Mouse (Mus musculus) splenic B cell, adult 2 months (primary cell): Measurements from ENCODE around the gene Gm8994.
"Not testable (repeated sequence)": the region's sequence is repeated elsewhere in the genome, so short reads cannot be mapped to it uniquely, and the experiment has no call there.

Source experiments
- DNase-seq: peaks from one replicate; pipeline ENCODE4 v3.0.0-alpha.2; 2011; ENCODE audit warnings: low read depth, low spot score
- H3K27me3 ChIP-seq: 2 replicates; pipeline ENCODE4 v1.6.1; 2012; ENCODE audit warnings: mild to moderate bottlenecking, low read length, moderate library complexity, mixed read lengths; ENCODE audit not compliant: control insufficient read depth, poor library complexity, insufficient read depth, severe bottlenecking
- H3K36me3 ChIP-seq: 2 replicates; pipeline ENCODE4 v1.6.1; 2012; ENCODE audit warnings: mild to moderate bottlenecking, low read length, moderate library complexity, mixed read lengths; ENCODE audit not compliant: control insufficient read depth, poor library complexity, insufficient read depth, severe bottlenecking

Gm8994 gene

GRCm38 (mm10) chr6:136327239-136327638, at the start of gene Gm8994:
TSS of gene Gm8994 (plus strand) at chr6:136327539.
- H3K36me3 ChIP-seq, DNase-seq, H3K27me3 ChIP-seq: not testable (repeated sequence)

DNA sequence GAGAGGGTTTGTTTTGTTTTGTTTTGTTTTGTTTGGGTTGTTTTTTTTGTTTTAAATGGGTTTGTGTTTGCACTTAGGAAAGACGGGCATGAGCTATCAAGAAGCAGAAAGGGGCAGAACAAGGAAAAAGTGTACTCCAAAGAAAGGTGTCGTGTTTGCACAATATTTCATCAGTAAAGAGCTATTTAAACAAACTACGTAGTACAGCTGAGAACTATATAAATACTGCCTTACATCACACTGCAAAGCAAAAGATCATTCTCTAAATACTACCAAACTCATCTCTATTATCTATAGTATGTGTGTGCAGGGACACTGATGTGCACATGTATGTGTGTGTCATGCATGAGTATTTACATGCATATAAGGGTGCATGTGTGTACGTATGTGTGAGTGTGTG, 49.7 kb upstream of the Gm8994 start:
- Histone ChIP-seq H3K27me3 (no peaks in the 10 kb centered on the region), H3K36me3 (no peaks in the 10 kb centered on the region)
- no peak for DNase-seq

DNA sequence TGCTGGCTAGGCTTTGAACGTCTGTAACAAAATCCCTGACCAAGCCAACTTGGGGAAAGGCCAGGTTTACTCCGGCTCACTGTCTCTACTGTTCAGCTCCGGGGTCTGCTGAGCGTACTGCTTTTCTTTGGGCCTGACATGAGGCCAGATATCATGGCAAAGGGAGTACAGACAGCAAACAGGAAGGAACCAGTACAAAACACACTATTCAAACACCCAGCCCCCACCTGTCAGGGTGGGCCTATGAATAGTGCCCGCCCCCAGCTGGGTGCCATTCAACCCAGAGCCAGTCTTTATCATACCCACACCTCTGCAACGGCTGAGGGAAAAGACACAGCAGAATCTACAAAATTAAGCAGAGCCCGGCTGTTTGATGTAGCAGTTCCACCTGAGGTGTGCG, 42.8 kb upstream of the Gm8994 start:
- DNase-seq, result no peak
- Histone ChIP-seq H3K36me3 (no peaks in the 10 kb centered on the region), H3K27me3 (no peaks in the 10 kb centered on the region)

DNA sequence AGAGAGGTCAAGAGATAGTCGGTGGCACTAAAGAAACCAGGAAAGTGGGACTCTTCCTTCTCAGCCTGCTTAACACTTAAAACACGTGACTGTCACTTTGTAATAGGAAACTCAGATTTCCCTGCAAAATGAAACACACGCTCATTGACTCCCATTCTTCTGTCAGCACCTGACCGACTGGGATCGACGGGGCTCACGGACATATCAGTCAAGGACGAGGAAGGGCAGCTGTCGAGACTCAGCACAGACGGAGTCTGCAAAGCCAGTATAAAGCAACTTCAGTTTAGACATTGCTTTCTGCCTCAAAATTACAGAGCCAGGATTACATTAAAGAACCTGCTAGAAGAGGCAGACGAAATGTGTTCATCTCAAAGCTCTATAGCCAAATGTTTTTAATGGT, 41.2 kb upstream of the Gm8994 start:
- Histone ChIP-seq H3K36me3 (no peaks in the 10 kb centered on the region), H3K27me3 (no peaks in the 10 kb centered on the region)
- no peak for DNase-seq

DNA sequence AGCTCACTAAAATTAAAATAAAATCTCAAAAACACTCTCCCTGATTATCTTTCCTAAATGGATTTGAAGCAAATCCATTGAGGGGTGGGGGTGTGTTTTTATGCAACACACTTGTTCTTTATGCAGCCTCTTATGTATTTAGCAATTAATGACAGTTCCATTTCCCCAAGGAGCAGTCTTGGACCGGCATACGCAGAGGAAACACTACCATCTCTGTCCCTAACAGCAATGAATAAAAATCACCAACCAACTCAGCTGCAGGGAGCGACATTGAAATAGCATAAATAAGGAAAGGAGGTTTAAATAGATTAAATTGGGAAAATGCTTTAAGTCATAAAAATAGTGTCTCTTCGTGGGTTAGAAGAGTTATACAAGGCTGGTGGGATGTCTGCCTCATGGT, 40.8 kb upstream of the Gm8994 start:
- DNase-seq, result no peak
- H3K27me3 ChIP-seq, result no peaks in the 10 kb centered on the region
- H3K36me3 ChIP-seq, result no peaks in the 10 kb centered on the region

DNA sequence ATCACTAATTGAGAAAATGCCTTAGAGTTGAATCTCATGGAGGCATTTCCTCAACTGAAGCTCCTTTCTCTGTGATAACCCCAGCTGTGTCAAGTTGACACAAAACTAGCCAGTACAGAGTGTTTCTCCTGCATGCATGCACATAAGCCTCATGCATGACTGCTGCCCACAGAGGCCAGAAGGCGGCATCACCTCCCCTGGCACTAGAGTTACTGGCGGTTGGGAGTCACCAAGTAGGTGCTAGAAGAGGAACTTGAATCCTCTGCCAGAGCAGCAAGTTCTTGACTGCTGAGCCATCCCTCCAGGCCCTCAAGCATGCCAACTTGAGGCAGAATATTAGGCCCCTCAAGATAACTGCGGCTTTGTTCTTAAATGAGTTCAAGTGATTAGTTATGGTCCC, 35.9 kb upstream of the Gm8994 start:
- H3K36me3 ChIP-seq, result no peaks in the 10 kb centered on the region
- no peaks in the 10 kb centered on the region for H3K27me3 ChIP-seq
- DNase-seq, result no peak

GRCm38 (mm10) chr6:136291951-136292714, 35.2 kb upstream of the Gm8994 start:
- no peaks in the 10 kb centered on the region for H3K27me3 ChIP-seq
- DNase-seq, result no peak
- H3K36me3 ChIP-seq, result no peaks in the 10 kb centered on the region

DNA sequence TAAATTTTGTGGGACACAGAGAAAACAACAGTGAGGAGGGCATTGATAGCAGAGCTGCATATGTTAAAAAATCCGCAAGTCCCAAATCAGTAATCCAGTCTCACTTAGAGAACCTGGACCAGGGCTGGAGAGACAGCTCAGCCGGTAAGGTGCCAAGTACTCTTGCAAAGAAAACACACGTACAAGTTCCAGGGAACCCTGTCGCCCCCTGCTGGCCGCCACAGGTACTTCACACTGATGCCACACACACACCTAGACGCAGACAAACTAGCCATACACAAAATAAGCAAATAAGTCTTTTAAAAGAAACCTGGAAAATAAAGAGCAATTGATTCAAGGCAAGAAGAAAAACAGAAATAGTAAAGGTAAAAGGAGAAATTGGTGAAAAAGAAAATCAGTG, 33.6 kb upstream of the Gm8994 start:
- Histone ChIP-seq H3K36me3 (no peaks in the 10 kb centered on the region), H3K27me3 (no peaks in the 10 kb centered on the region)
- no peak for DNase-seq

- Histone ChIP-seq H3K36me3 (no peaks in the 10 kb centered on the region), H3K27me3 (no peaks in the 10 kb centered on the region)
- no peak for DNase-seq
Measured at GRCm38 (mm10) chr6:136295821-136296220, 31.5 kb upstream of the Gm8994 start.

DNA sequence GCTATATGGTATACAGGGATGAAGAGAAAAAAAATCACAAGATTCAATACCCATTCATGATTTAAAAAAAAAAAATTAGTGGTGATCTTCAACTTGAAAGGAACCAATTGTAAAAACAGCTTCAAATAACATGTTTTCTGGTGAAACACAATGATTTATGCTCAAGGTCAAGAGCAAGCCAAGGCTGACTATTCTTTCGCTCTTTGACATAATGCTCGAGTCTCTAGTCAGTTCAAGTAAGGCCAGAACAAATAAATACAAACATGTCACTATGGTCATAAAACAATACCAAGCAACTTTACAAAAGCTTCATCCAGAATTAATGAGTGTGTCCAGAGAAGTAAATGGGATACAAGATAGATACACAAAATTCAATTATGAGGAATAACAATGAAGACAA, 31.1 kb upstream of the Gm8994 start:
- no peaks in the 10 kb centered on the region for H3K27me3 ChIP-seq
- no peak for DNase-seq
- H3K36me3 ChIP-seq, result no peaks in the 10 kb centered on the region

GRCm38 (mm10) chr6:136303514-136303913, 23.8 kb upstream of the Gm8994 start:
- DNase-seq, result no peak
- Histone ChIP-seq H3K36me3 (no peaks in the 10 kb centered on the region), H3K27me3 (no peaks in the 10 kb centered on the region)

DNA sequence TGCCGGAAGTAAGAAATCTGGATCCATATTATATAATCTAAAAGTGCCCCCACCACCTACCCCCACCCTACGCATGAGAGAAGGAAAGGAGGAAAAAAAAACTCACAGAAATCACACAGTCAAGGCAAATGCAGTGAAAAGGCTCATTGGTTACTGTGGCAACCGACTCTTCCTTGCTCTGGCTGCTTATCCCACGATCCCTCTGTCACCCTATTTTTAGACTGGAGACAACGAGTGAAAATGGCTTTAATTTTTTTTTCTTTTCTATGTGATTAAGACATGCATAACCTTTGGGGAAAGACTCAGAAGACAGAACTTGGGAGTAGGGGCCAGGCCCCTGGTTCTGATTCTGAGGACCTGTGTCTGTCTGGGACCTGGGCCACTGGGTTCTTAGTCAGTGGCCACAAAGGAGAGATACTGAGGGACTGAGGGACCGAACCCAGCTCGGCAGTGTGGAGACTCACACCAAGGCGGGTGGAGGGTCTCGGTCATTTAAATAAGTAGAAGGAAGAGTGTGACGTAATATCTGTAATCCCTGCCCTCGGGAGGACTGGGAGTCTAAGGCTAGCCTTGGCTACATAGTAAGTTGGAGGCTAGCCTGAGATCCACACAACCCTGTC, 22.9 kb upstream of the Gm8994 start:
- DNase-seq, result no peak
- Histone ChIP-seq H3K27me3 (no peaks in the 10 kb centered on the region; the same call in 1 of the 2 replicates), H3K36me3 (no peaks in the 10 kb centered on the region)

DNA sequence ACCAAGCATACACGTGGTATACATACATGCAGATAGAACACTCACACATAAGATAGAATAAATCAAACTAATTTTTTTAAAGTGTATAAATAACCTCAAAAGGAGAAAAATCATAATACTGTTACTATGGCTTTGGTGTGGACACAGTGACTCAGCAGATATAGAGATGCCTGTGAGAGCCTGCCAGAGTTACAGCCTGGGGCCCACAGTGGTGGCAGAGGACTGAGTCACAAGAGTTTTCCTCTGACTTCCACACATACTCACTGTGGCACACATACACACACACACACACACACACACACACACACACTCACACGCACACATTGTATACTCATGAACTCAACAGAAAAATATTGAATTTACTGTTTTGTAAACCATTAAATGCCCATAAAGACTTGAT, 17.9 kb upstream of the Gm8994 start:
- no peak for DNase-seq
- no peaks in the 10 kb centered on the region; the same call in 1 of the 2 replicates for H3K27me3 ChIP-seq
- H3K36me3 ChIP-seq, result no peaks in the 10 kb centered on the region

GRCm38 (mm10) chr6:136328416-136328815, 1.1 kb downstream of the Gm8994 start:
- not testable (repeated sequence) for DNase-seq, H3K36me3 ChIP-seq, H3K27me3 ChIP-seq

GRCm38 (mm10) chr6:136340669-136341068, 13.3 kb downstream of the Gm8994 start:
- Histone ChIP-seq H3K36me3 (no peaks in the 10 kb centered on the region), H3K27me3 (no peaks in the 10 kb centered on the region; the same call in 1 of the 2 replicates)
- no peak for DNase-seq
